Mouse (Mus musculus): ENCODE measurements around the gene Celf2. TPM values are rescaled to one million over a fixed set of nuclear protein-coding genes. Genes with fewer than 3 reads are reported as not detected.

Celf2 gene
- total RNA-seq (2023; ENCODE audit: inconsistent age): 188 to 225 TPM (median 200 TPM) in 4 replicates

DNA sequence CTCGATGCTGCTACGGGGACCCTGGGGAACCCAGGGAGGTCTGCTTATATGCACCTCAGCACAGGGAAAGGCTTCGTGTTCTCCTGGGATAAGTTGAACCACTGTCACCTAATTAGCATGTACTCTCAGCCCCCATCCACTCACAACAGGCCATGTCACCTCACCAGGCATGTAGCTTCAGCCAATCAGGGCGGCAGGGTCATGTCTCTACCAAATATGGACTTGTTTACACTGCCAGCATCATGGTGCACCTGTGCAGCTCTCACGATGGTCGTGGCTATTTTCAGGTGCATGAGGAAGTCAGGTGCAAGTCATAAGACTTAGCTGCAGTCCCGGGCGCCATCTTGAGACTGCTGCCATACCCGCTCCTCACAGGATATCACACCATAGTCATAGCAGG, at the start of gene Celf2:
Gene Celf2 (minus strand): TSS at position 101 of the 400 bp plus-strand sequence.

